Mouse (Mus musculus) left cerebral cortex, adult 18-20 months (tissue): ENCODE measurements around the gene Atf7ip. TPM values are rescaled to one million over a fixed set of nuclear protein-coding genes. Genes with fewer than 3 reads are reported as not detected.

Experiments
- DNase-seq, 2 experiments: peaks; one replicate each; pipeline ENCODE4 v3.0.0; 2021 to 2022; ENCODE audit warnings: low spot score in 2 of 2, mixed read lengths in 1 of 2
- total RNA-seq, 2 experiments: library from RNA; stranded (reverse); gene quantifications; 2 replicates each; pipeline ENCODE4 v1.2.3; 2021

Gene Atf7ip
- total RNA-seq, 2 experiments from 2014 or later, result 94.9 to 124 TPM

GRCm38 (mm10) chr6:136633719-136634118 lies 127.8 kb downstream of the Atf7ip start:
- DNase-seq, result no peak

- no peak for DNase-seq
Measured at GRCm38 (mm10) chr6:136634982-136635381, 129.0 kb downstream of the Atf7ip start.

GRCm38 (mm10) chr6:136644171-136644570 lies 138.2 kb downstream of the Atf7ip start:
- DNase-seq, result no peak

- no peak for DNase-seq
Measured at GRCm38 (mm10) chr6:136645754-136646153, 139.8 kb downstream of the Atf7ip start.

- DNase-seq, result no peak
Measured at GRCm38 (mm10) chr6:136646207-136646606, 140.2 kb downstream of the Atf7ip start.

- DNase-seq, result no peak
Measured at GRCm38 (mm10) chr6:136647455-136647861, 141.5 kb downstream of the Atf7ip start.

- DNase-seq, result no peak
Measured at GRCm38 (mm10) chr6:136650664-136651063, 144.7 kb downstream of the Atf7ip start.

GRCm38 (mm10) chr6:136653331-136653730 lies 147.4 kb downstream of the Atf7ip start:
- DNase-seq, result no peak

- DNase-seq, result no peak
Measured at GRCm38 (mm10) chr6:136654470-136654869, 148.5 kb downstream of the Atf7ip start.

GRCm38 (mm10) chr6:136655786-136656185 lies 149.8 kb downstream of the Atf7ip start:
- no peak for DNase-seq

- DNase-seq, result no peak
Measured at GRCm38 (mm10) chr6:136658303-136658702, 152.3 kb downstream of the Atf7ip start.

- DNase-seq, result no peak
Measured at GRCm38 (mm10) chr6:136659226-136659625, 153.3 kb downstream of the Atf7ip start.

Other genes with a start within 250 kb of the Atf7ip start
- gene Gm8994, start 178.6 kb upstream of the Atf7ip start, total RNA-seq, result not detected
- gene E330021D16Rik, start 90.6 kb upstream of the Atf7ip start, total RNA-seq, result not detected
- under 1 TPM; 0.16 to 0.65 TPM for gene Plbd1, start 155.8 kb downstream of the Atf7ip start, total RNA-seq